9 mouse cellular contexts compared by ENCODE assay signal in the genomic region with DNA sequence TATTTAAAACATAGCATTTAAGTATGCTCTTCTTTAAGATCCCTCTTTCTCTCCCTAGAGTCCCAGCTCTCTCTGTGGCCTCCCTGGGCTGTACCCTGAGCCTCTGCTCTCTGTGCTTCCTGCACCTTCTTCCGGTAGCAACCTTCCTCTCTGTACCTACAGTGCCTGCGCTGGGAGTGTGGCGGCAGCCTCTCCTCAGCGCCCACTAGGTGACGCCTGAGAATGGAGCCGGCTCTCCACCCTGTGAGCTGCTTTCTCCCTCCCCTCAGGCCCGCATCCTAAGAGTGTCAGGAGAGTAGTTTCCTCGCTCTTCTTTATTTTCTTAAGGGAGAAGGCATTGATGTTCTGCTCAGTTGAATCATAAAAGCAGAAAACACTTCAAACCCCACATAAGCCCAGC. TPM values are rescaled to one million over a fixed set of nuclear protein-coding genes. Genes with fewer than 3 reads are reported as not detected.
A peak's percentile ranks its signal among the peaks of the same experiment; 100 is the strongest.
DNase-seq lines count a peak whose midpoint lies in the region; ATAC-seq and TF ChIP-seq lines count a peak whose summit lies in the region.
"Had no signal": no experiment of that assay in that cellular context is flagged by ENCODE, and none has a peak within 500 bp of the region (broad histone marks: within the 10 kb centered on the region; RNA-seq: fewer than 3 reads in every experiment).

No protein-coding gene starts in this region.

- H3K4me2 ChIP-seq in hindbrain, embryonic 15.5 days: no peak overlapping the region

- TF ChIP-seq POLR2A in olfactory bulb, adult 2 months (IDR thresholded peaks at IDR 0.05; ENCODE audit: insufficient read depth, low read depth, low read length): no peak

- H3K4me3 ChIP-seq in hindbrain, embryonic 15.5 days: no peak overlapping the region
- H3K4me3 ChIP-seq in olfactory bulb, adult 2 months (ENCODE audit: insufficient read depth, low read depth, low read length): no peak overlapping the region

- no peak overlapping the region for H3K27ac ChIP-seq in hindbrain, embryonic 15.5 days (replicated peaks)
- no peak overlapping the region for H3K27ac ChIP-seq in olfactory bulb, adult 2 months (ENCODE audit: insufficient read depth, low read depth, low read length)
- H3K27ac ChIP-seq: macrophage had no signal

- peak; percentile 45; the same call in 1 of the 2 replicates for TF ChIP-seq CTCF in olfactory bulb, adult 2 months (IDR thresholded peaks at IDR 0.05; ENCODE audit: insufficient read depth, low read depth, low read length)

- no peaks in the 10 kb centered on the region for H3K27me3 ChIP-seq in hindbrain, embryonic 15.5 days

- 11% methylated on average over 8 of the region's 8 CpGs for WGBS in hindbrain, embryonic 15.5 days
- 33% methylated on average over 8 of the region's 8 CpGs for WGBS in olfactory bulb, adult 2 months

- H3K4me1 ChIP-seq in hindbrain, embryonic 15.5 days (replicated peaks): no peaks in the 10 kb centered on the region
- H3K4me1 ChIP-seq in olfactory bulb, adult 2 months (ENCODE audit: control insufficient read depth, insufficient read depth, low read length): no peaks in the 10 kb centered on the region

- no peak overlapping the region for H3K9ac ChIP-seq in hindbrain, embryonic 15.5 days

- no peaks in the 10 kb centered on the region for H3K36me3 ChIP-seq in hindbrain, embryonic 15.5 days

- H3K9me3 ChIP-seq in hindbrain, embryonic 15.5 days: no peaks in the 10 kb centered on the region

- peak; percentile 36 for DNase-seq in adrenal gland, postnatal 10 days
- DNase-seq in adrenal gland, postnatal 4 days (ENCODE audit: low spot score in 2 of 2): no peak
- peak; percentile 50 for DNase-seq in testis, postnatal 10 days (ENCODE audit: low spot score)
- no peak for DNase-seq in testis, postnatal 14 days (ENCODE audit: low spot score)
- DNase-seq in layer of hippocampus, postnatal 36 days: peak; percentile 7 to 8
- DNase-seq in MN1 (ENCODE audit: low spot score): no peak

- ATAC-seq in hindbrain, embryonic 15.5 days (ENCODE audit: low FRiP score, low read depth): peak; percentile 93

RNA-seq across cellular contexts. Expression of gene Dmrt2, which starts 41.2 kb away (rescaled TPM):
- 1 to 10 TPM; 5.6 to 8.0 TPM for total RNA-seq in adrenal gland, postnatal 10 days (2021)
- total RNA-seq in adrenal gland, postnatal 4 days (2021): 1 to 10 TPM; 2.0 to 2.2 TPM
- 0.09 TPM in 1 of 2 replicates, not detected in the other for polyA plus RNA-seq in hindbrain, embryonic 15.5 days (2015; fragmentation: Nextera tagmentation; extraction: Ambion mirVana)
- 1 to 10 TPM in 1 of 2 experiments, under 1 TPM in 1; 0.73 to 1.3 TPM for total RNA-seq in layer of hippocampus, postnatal 36 days (2021)
- polyA plus RNA-seq in olfactory bulb, adult 2 months (2012; ENCODE audit: insufficient read depth, insufficient read length, low replicate concordance, missing spikeins): not detected in 2 replicates
- polyA plus RNA-seq: macrophage had no signal

Comparison
In these comparisons a context has a peak if more than half of its experiments do, and no peak if none do; other contexts are left out.
1. DNase-seq: peak in adrenal gland, postnatal 10 days (single experiment), testis, postnatal 10 days (single experiment) and layer of hippocampus, postnatal 36 days (2 of 2); none in adrenal gland, postnatal 4 days (0 of 2), testis, postnatal 14 days (single experiment) and MN1 (single experiment).